Mouse (Mus musculus) cerebellum, adult 9-11 months (tissue): ENCODE measurements around the gene Pkig.

ENCODE experiments used
- DNase-seq: peaks from one replicate; pipeline ENCODE4 v3.0.0; 2022

Gene Pkig

GRCm38 (mm10) chr2:163712473-163712872 is 54.3 kb downstream of the Pkig start:
- no peak for DNase-seq

DNA sequence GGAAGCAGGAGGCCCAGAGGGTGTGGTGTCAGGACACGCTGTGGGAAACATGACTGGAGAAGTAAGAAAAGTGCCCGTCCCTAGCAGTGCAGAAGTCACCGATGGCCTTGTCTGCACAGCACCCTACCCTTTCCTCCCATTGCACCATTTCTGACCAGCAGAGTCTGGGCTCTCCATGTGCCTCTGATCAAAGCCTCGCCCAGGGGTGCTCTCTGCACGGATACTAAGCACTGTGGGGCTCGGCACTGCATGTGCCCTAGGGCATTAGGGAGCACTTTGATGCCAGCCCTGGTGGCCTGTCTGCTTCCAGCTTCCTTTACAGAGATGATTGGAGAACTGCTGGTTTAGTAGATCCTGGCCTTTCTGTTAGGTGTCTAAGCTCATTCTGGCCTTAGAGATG is 54.7 kb downstream of the Pkig start:
- DNase-seq: no peak

DNA sequence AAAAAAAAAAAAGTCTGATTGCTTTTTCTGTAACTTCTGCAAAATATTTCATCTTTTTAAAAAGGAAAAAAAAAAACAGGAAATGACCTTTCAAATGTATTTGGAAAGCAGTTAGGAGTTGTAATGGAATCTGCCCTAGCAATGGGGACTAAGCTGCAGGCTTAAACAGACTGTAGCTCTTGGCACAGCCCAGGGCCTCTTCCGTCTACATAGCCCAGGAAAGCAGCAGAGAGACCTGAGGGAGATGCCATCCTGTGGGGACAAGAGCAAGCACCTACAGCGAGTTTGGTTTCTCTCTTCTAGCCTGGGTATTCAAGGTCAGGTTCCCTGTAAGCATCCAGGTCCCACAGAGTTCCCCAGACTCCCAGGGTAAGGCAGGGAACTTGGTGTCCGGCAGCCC is 55.2 kb downstream of the Pkig start:
- DNase-seq: no peak

- no peak for DNase-seq
These were observed 58.3 kb downstream of the Pkig start for GRCm38 (mm10) chr2:163716448-163716847.

- DNase-seq: no peak
These were observed 58.7 kb downstream of the Pkig start for GRCm38 (mm10) chr2:163716853-163717252.

DNA sequence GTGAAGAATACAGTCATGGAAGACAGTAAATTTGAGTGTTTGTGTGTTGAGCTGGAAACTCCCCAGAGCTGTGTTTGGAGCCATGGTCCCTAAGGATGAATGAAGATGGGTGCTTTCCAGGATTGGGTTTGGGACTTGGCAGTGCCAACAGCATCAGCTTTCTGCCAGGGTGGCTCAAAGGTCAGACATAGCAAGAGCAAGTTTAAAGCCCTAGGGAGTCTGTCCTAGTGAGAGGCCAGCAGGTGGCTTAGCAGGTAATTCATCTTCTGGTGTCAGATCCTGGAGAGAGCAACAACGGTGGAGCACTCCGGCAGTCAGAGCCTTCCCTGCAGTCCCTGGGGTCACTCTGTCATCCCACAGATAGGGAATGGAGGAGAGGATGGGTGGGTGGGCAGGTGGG is 60.3 kb downstream of the Pkig start:
- peak; percentile 57 for DNase-seq

- peak; percentile 79 for DNase-seq
These were observed 60.9 kb downstream of the Pkig start for GRCm38 (mm10) chr2:163718951-163719603.

- DNase-seq: peak; percentile 63
These were observed 61.4 kb downstream of the Pkig start for GRCm38 (mm10) chr2:163719616-163720015.

- DNase-seq: peak; percentile 86
These were observed 64.4 kb downstream of the Pkig start for GRCm38 (mm10) chr2:163722550-163722949.

DNA sequence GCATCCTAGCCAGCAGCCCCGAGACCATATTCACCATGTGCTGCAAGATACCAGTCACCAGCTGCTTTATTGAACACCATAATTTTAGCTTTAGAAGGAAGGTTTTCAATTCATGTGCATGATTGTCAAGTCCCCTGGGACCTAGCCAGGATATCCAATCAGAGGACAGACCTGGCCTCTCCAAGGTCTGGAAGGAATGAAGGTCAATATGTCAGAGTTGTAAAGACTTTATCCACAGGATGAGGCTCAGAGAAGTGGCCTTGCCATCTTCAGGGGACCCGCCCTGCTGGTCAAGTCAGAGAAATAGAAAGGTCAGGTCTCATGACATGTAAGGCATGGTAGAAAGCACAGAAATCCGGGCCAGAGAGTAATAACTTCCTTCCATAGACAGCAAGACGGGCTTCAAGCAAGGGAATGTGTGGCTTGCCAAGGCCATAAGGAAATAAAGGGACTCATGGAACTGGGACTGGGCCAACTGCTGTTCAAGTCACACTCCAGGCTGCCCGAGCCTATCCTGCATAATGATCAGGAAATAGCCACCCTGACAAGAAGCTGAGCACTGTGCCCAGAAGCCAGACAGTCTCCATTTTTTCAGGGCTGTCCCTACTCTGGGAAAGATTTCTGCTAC is 68.7 kb downstream of the Pkig start:
- no peak for DNase-seq

DNA sequence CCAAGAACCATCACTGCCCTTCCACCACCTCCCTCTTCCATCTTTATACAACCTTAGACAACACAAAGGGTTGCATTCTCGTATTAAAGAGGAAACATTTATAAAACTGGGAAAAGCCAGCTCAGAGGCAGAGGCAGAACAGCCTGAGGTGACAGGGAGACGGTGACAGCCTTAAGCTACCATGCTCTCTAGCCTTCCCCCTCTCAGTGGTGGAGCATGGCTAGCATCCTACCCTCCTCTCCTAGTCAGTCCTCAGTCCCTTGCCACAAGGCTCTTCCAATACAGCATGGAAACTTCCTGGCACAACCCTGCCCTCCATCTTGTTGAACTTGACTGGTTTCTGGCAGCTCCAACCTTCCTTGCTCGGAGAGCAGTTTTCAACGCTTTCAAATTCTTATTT is 70.1 kb downstream of the Pkig start:
- DNase-seq: no peak

GRCm38 (mm10) chr2:163732021-163732420 is 73.8 kb downstream of the Pkig start:
- no peak for DNase-seq

- no peak for DNase-seq
These were observed 77.0 kb downstream of the Pkig start for GRCm38 (mm10) chr2:163735163-163735562.

GRCm38 (mm10) chr2:163735980-163736379 is 77.8 kb downstream of the Pkig start:
- no peak for DNase-seq

DNA sequence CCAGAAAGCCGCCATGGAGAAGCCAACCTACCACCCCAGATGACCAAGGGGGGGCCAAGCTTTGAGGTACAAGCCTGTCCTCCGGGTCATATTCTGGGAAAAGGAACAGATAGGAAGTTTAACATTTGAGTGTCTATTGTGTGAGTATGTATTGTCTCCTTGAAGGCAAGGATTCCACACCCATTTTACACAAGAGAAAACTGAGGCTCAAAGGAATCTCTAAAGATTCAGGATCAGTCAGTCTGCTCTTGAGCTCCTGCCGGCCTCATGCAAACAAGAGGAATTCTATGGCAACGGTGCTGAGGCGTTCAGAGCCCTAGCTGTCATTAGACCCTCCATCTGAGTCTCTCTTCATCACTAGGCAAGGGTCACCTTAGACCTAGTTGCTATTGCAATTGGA is 84.5 kb downstream of the Pkig start:
- no peak for DNase-seq

DNA sequence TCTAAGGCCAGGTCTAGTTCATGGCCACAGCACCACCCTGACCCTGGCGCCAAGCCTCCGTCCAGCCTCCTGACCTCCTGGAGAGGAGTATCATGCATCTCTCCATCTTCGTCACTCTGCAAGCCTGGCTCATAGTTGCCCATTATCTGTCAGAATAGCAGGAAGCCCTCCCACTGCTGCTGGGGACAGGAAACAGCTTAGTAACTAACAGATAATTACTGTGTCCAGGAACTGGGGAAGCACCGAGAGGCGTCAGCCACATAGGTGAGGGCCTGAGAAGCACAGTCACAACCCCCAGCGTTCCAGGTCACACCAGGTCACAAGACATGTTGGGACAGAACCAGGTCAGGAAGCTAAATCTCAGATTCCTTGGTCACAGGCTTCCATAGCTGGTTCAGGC is 85.2 kb downstream of the Pkig start:
- no peak for DNase-seq

DNA sequence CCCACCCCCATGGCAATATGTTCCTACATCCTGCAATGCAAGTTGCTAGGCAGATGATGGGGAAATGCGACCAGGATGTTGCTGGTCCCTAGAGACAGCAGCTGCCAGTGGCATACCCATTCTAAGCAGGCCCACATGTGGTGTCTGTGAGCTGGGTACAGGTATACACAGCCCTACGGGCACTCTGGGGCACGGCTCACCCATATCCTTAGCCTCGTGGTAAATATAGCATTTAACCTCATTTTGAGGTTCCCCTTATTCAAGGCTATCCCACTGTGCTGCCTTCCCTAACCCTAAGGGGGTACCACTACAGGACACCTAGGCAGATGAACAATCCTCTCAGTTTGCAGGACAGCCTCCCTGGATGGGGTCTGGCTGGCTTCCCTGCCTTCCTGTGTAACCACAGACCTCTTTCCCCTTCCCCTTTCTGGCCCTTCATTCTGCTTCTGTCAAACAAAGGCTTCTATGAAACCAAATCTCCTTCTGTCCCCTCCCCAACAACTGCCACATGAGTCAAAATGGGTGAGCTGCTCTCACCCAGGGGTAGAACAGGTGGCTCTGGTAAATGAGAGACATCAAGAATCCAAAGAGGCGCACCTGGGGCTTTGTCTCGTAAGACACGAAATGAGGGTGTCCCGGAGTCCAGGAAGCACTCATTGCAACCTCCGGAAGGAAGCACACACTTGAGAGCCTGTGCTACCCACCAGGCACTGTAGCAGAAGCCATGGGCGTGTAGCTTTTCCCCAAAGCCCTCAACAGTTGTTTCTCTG is 86.8 kb downstream of the Pkig start:
- no peak for DNase-seq

- DNase-seq: no peak
These were observed 91.7 kb downstream of the Pkig start, which contains the start of gene Ada for GRCm38 (mm10) chr2:163749647-163750611. Ada (minus strand) TSS chr2:163750239.

DNA sequence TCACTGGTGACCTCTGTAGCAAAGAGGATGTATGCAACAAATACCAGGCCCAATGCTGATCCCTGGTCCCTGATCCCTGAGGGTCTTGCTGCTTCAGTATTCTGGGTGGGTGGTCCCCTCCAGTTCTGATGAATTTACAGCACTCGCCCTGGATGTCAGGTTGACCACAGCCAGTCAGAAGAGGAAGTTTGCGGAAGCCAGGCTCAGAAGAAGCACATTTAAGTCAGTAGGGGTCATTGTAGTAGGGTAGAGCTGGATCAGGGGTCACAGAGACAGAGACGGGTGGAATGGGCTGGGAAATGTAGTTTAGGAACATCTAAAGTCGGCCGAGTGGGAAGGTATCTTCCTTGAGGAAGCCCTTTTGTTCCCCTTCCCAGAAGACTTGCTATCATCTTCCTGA is 96.0 kb downstream of the Pkig start:
- DNase-seq: no peak

GRCm38 (mm10) chr2:163756723-163757122 is 98.5 kb downstream of the Pkig start:
- DNase-seq: no peak

DNA sequence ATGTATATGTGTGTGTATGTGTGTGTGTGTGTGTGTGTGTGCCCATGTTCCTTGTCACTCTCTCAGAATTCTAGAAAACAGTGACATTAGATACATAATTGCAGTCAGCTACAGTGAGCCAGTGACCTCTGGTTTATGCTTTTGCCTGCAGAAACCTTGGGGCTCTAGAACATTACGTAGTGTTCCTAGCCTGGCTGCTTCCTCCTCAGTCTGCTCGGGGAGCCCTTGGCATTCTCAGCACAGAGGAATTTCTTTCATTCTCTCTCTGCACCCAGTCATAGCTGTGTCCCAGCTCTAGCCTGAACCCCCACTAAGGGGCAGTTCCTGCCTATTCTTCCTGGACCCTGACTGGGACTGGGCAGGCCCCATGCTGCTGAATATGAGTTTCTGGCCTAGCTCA is 100.0 kb downstream of the Pkig start:
- no peak for DNase-seq

GRCm38 (mm10) chr2:163760589-163760988 is 102.4 kb downstream of the Pkig start:
- no peak for DNase-seq

- no peak for DNase-seq
These were observed 103.2 kb downstream of the Pkig start for GRCm38 (mm10) chr2:163761402-163761801.
